Mouse (Mus musculus) bone marrow macrophage, adult 2 months (primary cell): ENCODE results near the gene Pdk2.

ENCODE experiments used
- CTCF ChIP-seq: IDR thresholded peaks from 2 replicates; pipeline ENCODE4 v1.5.1; 2012; ENCODE audit warnings: low read depth, mild to moderate bottlenecking, low read length, moderate library complexity
- POLR2A ChIP-seq: IDR thresholded peaks from 2 replicates; pipeline ENCODE4 v1.6.1; 2012; ENCODE audit warnings: mild to moderate bottlenecking, low read depth, low read length, borderline replicate concordance

DNA sequence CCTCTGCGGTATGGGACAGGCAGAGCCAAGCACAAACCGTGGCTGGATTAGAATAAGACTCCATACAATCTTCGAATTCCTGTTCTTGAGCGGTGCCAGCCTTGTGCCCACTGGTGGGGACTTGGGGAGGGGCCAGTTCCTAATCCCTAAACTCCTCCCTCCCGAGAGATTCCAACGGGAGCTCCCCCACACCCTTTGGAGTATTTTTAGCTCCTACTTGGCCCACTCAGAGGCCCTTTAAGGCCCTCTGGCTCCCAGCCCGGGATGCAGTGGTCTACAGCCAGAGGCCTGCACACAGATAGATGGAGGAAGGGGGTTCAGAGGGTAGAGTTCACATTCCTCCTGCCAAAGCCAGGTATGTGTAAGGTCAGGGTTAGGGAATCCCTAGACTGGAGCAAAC is 30.1 kb upstream of the Pdk2 start:
- TF ChIP-seq CTCF (no peak), POLR2A (no peak)
